Mouse (Mus musculus): ENCODE measurements around the gene Olfr803. TPM values are rescaled to one million over a fixed set of nuclear protein-coding genes. Genes with fewer than 3 reads are reported as not detected.

The Olfr803 gene
- polyA plus RNA-seq, 1 experiment from 2014 or later, result not detected

Small RNAs within 50 kb of the gene (microRNA-seq; reads per million reads assigned to microRNA genes)
- gene Gm24485, result not detected

Other genes starting within 250 kb of the Olfr803 start
- not detected in 2 replicates for gene Olfr787, start 232.4 kb downstream of the Olfr803 start, polyA plus RNA-seq (2015; fragmentation: Nextera tagmentation; extraction: Ambion mirVana)
- gene Olfr788, start 223.3 kb downstream of the Olfr803 start, polyA plus RNA-seq (2015; fragmentation: Nextera tagmentation; extraction: Ambion mirVana), result not detected in 2 replicates
- gene Olfr789, start 209.5 kb downstream of the Olfr803 start, polyA plus RNA-seq (2015; fragmentation: Nextera tagmentation; extraction: Ambion mirVana), result not detected in 2 replicates
- not detected in 2 replicates for gene Olfr790, start 195.8 kb downstream of the Olfr803 start, polyA plus RNA-seq (2015; fragmentation: Nextera tagmentation; extraction: Ambion mirVana)
- not detected in 2 replicates for gene Olfr791, start 172.5 kb downstream of the Olfr803 start, polyA plus RNA-seq (2015; fragmentation: Nextera tagmentation; extraction: Ambion mirVana)
- gene Olfr792, start 155.1 kb downstream of the Olfr803 start, polyA plus RNA-seq (2015; fragmentation: Nextera tagmentation; extraction: Ambion mirVana), result not detected in 2 replicates
- not detected in 2 replicates for gene Olfr794, start 126.6 kb downstream of the Olfr803 start, polyA plus RNA-seq (2015; fragmentation: Nextera tagmentation; extraction: Ambion mirVana)
- gene Olfr796, start 81.7 kb downstream of the Olfr803 start, polyA plus RNA-seq (2015; fragmentation: Nextera tagmentation; extraction: Ambion mirVana), result not detected in 2 replicates
- gene Olfr798, start 66.4 kb downstream of the Olfr803 start, polyA plus RNA-seq (2015; fragmentation: Nextera tagmentation; extraction: Ambion mirVana), result not detected in 2 replicates
- gene Olfr799, start 56.8 kb downstream of the Olfr803 start, polyA plus RNA-seq (2015; fragmentation: Nextera tagmentation; extraction: Ambion mirVana), result not detected in 2 replicates
- not detected in 2 replicates for gene Olfr800, start 36.6 kb downstream of the Olfr803 start, polyA plus RNA-seq (2015; fragmentation: Nextera tagmentation; extraction: Ambion mirVana)
- gene Olfr801, start 20.4 kb downstream of the Olfr803 start, polyA plus RNA-seq (2015; fragmentation: Nextera tagmentation; extraction: Ambion mirVana), result not detected in 2 replicates
- not detected in 2 replicates for gene Olfr802, start 6.1 kb downstream of the Olfr803 start, polyA plus RNA-seq (2015; fragmentation: Nextera tagmentation; extraction: Ambion mirVana)
- not detected in 2 replicates for gene Olfr804, start 8.9 kb upstream of the Olfr803 start, polyA plus RNA-seq (2015; fragmentation: Nextera tagmentation; extraction: Ambion mirVana)
- not detected in 2 replicates for gene Olfr805, start 35.1 kb upstream of the Olfr803 start, polyA plus RNA-seq (2015; fragmentation: Nextera tagmentation; extraction: Ambion mirVana)
- not detected in 2 replicates for gene Olfr806, start 47.6 kb upstream of the Olfr803 start, polyA plus RNA-seq (2015; fragmentation: Nextera tagmentation; extraction: Ambion mirVana)
- not detected in 2 replicates for gene Olfr807, start 63.5 kb upstream of the Olfr803 start, polyA plus RNA-seq (2015; fragmentation: Nextera tagmentation; extraction: Ambion mirVana)
- gene Olfr808, start 71.2 kb upstream of the Olfr803 start, polyA plus RNA-seq (2015; fragmentation: Nextera tagmentation; extraction: Ambion mirVana), result not detected in 2 replicates
- gene Olfr809, start 80.4 kb upstream of the Olfr803 start, polyA plus RNA-seq (2015; fragmentation: Nextera tagmentation; extraction: Ambion mirVana), result not detected in 2 replicates
- not detected in 2 replicates for gene Olfr810, start 100.6 kb upstream of the Olfr803 start, polyA plus RNA-seq (2015; fragmentation: Nextera tagmentation; extraction: Ambion mirVana)
- not detected in 2 replicates for gene Olfr811, start 110.1 kb upstream of the Olfr803 start, polyA plus RNA-seq (2015; fragmentation: Nextera tagmentation; extraction: Ambion mirVana)
- gene Olfr812, start 151.8 kb upstream of the Olfr803 start, polyA plus RNA-seq (2015; fragmentation: Nextera tagmentation; extraction: Ambion mirVana), result not detected in 2 replicates
- gene Olfr813, start 161.1 kb upstream of the Olfr803 start, polyA plus RNA-seq (2015; fragmentation: Nextera tagmentation; extraction: Ambion mirVana), result not detected in 2 replicates
- gene Olfr814, start 185.6 kb upstream of the Olfr803 start, polyA plus RNA-seq (2015; fragmentation: Nextera tagmentation; extraction: Ambion mirVana), result not detected in 2 replicates
- gene Olfr815, start 211.6 kb upstream of the Olfr803 start, polyA plus RNA-seq (2015; fragmentation: Nextera tagmentation; extraction: Ambion mirVana), result not detected in 2 replicates
- gene Olfr816, start 221.3 kb upstream of the Olfr803 start, polyA plus RNA-seq (2015; fragmentation: Nextera tagmentation; extraction: Ambion mirVana), result not detected in 2 replicates

Data from lung, embryonic 16.5 days (tissue).